ENCODE assay signal across 28 mouse cellular contexts in the genomic region with DNA sequence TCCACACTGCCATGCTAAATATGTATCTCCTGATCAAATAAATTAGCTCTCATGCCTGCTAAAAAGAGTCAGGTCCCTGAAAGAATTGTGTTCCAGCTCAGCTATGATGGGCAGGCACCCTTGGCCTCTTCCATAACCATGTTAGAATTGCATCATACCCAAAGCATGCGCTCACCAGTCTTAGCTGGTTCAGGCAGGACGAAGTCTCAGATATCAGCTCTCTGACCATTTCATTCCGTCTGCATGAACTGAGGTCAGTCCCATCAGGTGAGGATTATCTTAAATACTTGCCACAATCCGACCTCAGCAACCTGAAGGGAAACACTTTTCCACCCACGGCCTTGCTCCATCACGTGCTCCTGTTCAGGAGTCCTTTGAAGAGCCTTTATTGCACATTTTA.
DNase-seq lines count a peak whose midpoint lies in the region; ATAC-seq and TF ChIP-seq lines count a peak whose summit lies in the region.
"Had no signal": no experiment of that assay in that cellular context is flagged by ENCODE, and none has a peak within 500 bp of the region (broad histone marks: within the 10 kb centered on the region; RNA-seq: fewer than 3 reads in every experiment).

No protein-coding gene starts in this region.

- no peak for TF ChIP-seq CTCF in heart, postnatal 0 days (IDR thresholded peaks at IDR 0.05; ENCODE audit: low read depth)
- TF ChIP-seq CTCF in heart, adult 2 months (IDR thresholded peaks at IDR 0.05) = no peak

- DNase-seq in embryonic facial prominence, embryonic 11.5 days (ENCODE audit: low spot score) = peak; percentile 6
- DNase-seq in embryonic facial prominence, embryonic 10.5 days (ENCODE audit: low spot score) = no peak
- no peak for DNase-seq in heart, postnatal 0 days (ENCODE audit: low spot score)
- no peak for DNase-seq in heart, adult 2 months
- peak; percentile 35 for DNase-seq in lung, postnatal 36 days
- no peak for DNase-seq in lung, postnatal 14 days
- DNase-seq: adrenal gland, adult 2 months; cerebellum, adult 11-12 months; cerebellum, postnatal 14 days; heart, adult 11 months; heart, postnatal 10 days; kidney, adult 8-10 months; kidney, postnatal 10 days; left cerebral cortex, postnatal 4 days; thymus, adult 18-20 months; thymus, postnatal 36 days had no signal

- no peaks in the 10 kb centered on the region for H3K4me1 ChIP-seq in embryonic facial prominence, embryonic 11.5 days (ENCODE audit: control insufficient read depth, insufficient read depth, low read length)
- peaks cover 6% of the 10 kb centered on the region; the same call in 1 of the 2 replicates for H3K4me1 ChIP-seq in embryonic facial prominence, embryonic 10.5 days
- H3K4me1 ChIP-seq in heart, postnatal 0 days (ENCODE audit: control insufficient read depth, insufficient read depth) = peaks cover 10% of the 10 kb centered on the region
- H3K4me1 ChIP-seq in heart, adult 2 months (ENCODE audit: control insufficient read depth, insufficient read depth, low read length) = no peaks in the 10 kb centered on the region; the same call in 1 of the 2 replicates
- no peaks in the 10 kb centered on the region for H3K4me1 ChIP-seq in hindbrain, embryonic 16.5 days (ENCODE audit: control insufficient read depth, insufficient read depth, low read depth, low read length)
- H3K4me1 ChIP-seq in forebrain, embryonic 15.5 days = peaks cover 3% of the 10 kb centered on the region; the same call in 1 of the 2 replicates
- H3K4me1 ChIP-seq: embryonic facial prominence, embryonic 13.5 days had no signal

- no peak overlapping the region for H3K4me3 ChIP-seq in embryonic facial prominence, embryonic 11.5 days (ENCODE audit: low read depth, low read length)
- H3K4me3 ChIP-seq in embryonic facial prominence, embryonic 10.5 days = no peak overlapping the region
- no peak overlapping the region for H3K4me3 ChIP-seq in heart, postnatal 0 days (ENCODE audit: low read depth, low read length)
- H3K4me3 ChIP-seq in heart, adult 2 months = no peak overlapping the region
- H3K4me3 ChIP-seq in hindbrain, embryonic 16.5 days (ENCODE audit: low read length) = no peak overlapping the region
- no peak overlapping the region for H3K4me3 ChIP-seq in forebrain, embryonic 15.5 days
- H3K4me3 ChIP-seq: embryonic facial prominence, embryonic 13.5 days; erythroblast, embryonic 14.5 days; forebrain, embryonic 12.5 days; hindbrain, embryonic 12.5 days; left cerebral cortex, adult 2 months; liver, embryonic 15.5 days had no signal

- TF ChIP-seq EP300 in heart, postnatal 0 days (IDR thresholded peaks at IDR 0.05; ENCODE audit: low read depth) = no peak
- TF ChIP-seq EP300 in heart, adult 2 months (IDR thresholded peaks at IDR 0.05; ENCODE audit: insufficient read depth, low read depth, low read length) = no peak

- no peak overlapping the region for H3K9ac ChIP-seq in embryonic facial prominence, embryonic 11.5 days (replicated peaks; ENCODE audit: low read length)
- H3K9ac ChIP-seq in heart, postnatal 0 days (replicated peaks; ENCODE audit: low read depth, low read length) = no peak overlapping the region
- H3K9ac ChIP-seq in heart, adult 2 months (ENCODE audit: low read depth, low read length) = no peak overlapping the region
- no peak overlapping the region for H3K9ac ChIP-seq in hindbrain, embryonic 16.5 days (ENCODE audit: low read depth, low read length)
- no peak overlapping the region for H3K9ac ChIP-seq in forebrain, embryonic 15.5 days (replicated peaks)
- H3K9ac ChIP-seq: embryonic facial prominence, embryonic 13.5 days; forebrain, embryonic 12.5 days; hindbrain, embryonic 12.5 days; liver, embryonic 15.5 days had no signal

- intact Hi-C loops in heart, adult 2 months (cut with DNase I) = no loop called here

- 66% methylated on average over 6 of the region's 6 CpGs for WGBS in embryonic facial prominence, embryonic 11.5 days
- 79% methylated on average over 6 of the region's 6 CpGs for WGBS in embryonic facial prominence, embryonic 10.5 days
- 52% methylated on average over 6 of the region's 6 CpGs for WGBS in heart, postnatal 0 days
- 83% methylated on average over 6 of the region's 6 CpGs for WGBS in heart, adult 2 months
- 91% methylated on average over 6 of the region's 6 CpGs for WGBS in hindbrain, embryonic 16.5 days
- WGBS in forebrain, embryonic 15.5 days = 87% methylated on average over 6 of the region's 6 CpGs

- H3K9me3 ChIP-seq in embryonic facial prominence, embryonic 11.5 days (replicated peaks; ENCODE audit: control insufficient read depth, low read length) = no peaks in the 10 kb centered on the region
- H3K9me3 ChIP-seq in embryonic facial prominence, embryonic 10.5 days = no peaks in the 10 kb centered on the region
- no peaks in the 10 kb centered on the region for H3K9me3 ChIP-seq in heart, postnatal 0 days (replicated peaks; ENCODE audit: control insufficient read depth, low read length)
- no peaks in the 10 kb centered on the region for H3K9me3 ChIP-seq in hindbrain, embryonic 16.5 days (ENCODE audit: control insufficient read depth, low read length)
- H3K9me3 ChIP-seq in forebrain, embryonic 15.5 days = no peaks in the 10 kb centered on the region
- H3K9me3 ChIP-seq: embryonic facial prominence, embryonic 13.5 days; forebrain, embryonic 12.5 days; hindbrain, embryonic 12.5 days; liver, embryonic 15.5 days had no signal

- ATAC-seq in embryonic facial prominence, embryonic 11.5 days (replicated peaks; ENCODE audit: insufficient number of reproducible peaks, low FRiP score, low TSS enrichment, low read depth) = no peak
- ATAC-seq in heart, postnatal 0 days (ENCODE audit: insufficient read depth, low read depth) = peak; percentile 62; the same call in 1 of the 2 replicates
- no peak for ATAC-seq in hindbrain, embryonic 16.5 days
- ATAC-seq in forebrain, embryonic 15.5 days (replicated peaks) = no peak
- ATAC-seq: inflammation-experienced regulatory T-cells, adult 6 months; lung, postnatal 0 days; Patski had no signal

- TF ChIP-seq POLR2A in heart, adult 2 months (IDR thresholded peaks at IDR 0.05; ENCODE audit: insufficient read depth, low read depth, low read length) = no peak

- no peaks in the 10 kb centered on the region for H3K79me2 ChIP-seq in heart, adult 2 months (replicated peaks; ENCODE audit: control insufficient read depth, insufficient read depth, low read length)

- H3K27me3 ChIP-seq in embryonic facial prominence, embryonic 11.5 days (ENCODE audit: control insufficient read depth, insufficient read depth, low read length) = no peaks in the 10 kb centered on the region
- H3K27me3 ChIP-seq in embryonic facial prominence, embryonic 10.5 days (replicated peaks; ENCODE audit: low read depth, poor library complexity, severe bottlenecking) = no peaks in the 10 kb centered on the region
- H3K27me3 ChIP-seq in heart, postnatal 0 days (ENCODE audit: control insufficient read depth, insufficient read depth, low read length) = no peaks in the 10 kb centered on the region
- no peaks in the 10 kb centered on the region for H3K27me3 ChIP-seq in heart, adult 2 months (ENCODE audit: control insufficient read depth, insufficient read depth, low read length)
- no peaks in the 10 kb centered on the region for H3K27me3 ChIP-seq in hindbrain, embryonic 16.5 days (replicated peaks; ENCODE audit: control insufficient read depth, insufficient read depth, low read length)
- H3K27me3 ChIP-seq in forebrain, embryonic 15.5 days = no peaks in the 10 kb centered on the region
- H3K27me3 ChIP-seq: embryonic facial prominence, embryonic 13.5 days; forebrain, embryonic 12.5 days; hindbrain, embryonic 12.5 days; liver, embryonic 15.5 days; Patski had no signal

- no peaks in the 10 kb centered on the region for H3K36me3 ChIP-seq in embryonic facial prominence, embryonic 11.5 days (replicated peaks; ENCODE audit: control insufficient read depth, insufficient read depth, low read depth, low read length)
- H3K36me3 ChIP-seq in embryonic facial prominence, embryonic 10.5 days (replicated peaks) = no peaks in the 10 kb centered on the region
- no peaks in the 10 kb centered on the region for H3K36me3 ChIP-seq in heart, postnatal 0 days (replicated peaks; ENCODE audit: control insufficient read depth, insufficient read depth, low read length)
- H3K36me3 ChIP-seq in heart, adult 2 months (ENCODE audit: control insufficient read depth, insufficient read depth, low read length) = no peaks in the 10 kb centered on the region
- no peaks in the 10 kb centered on the region for H3K36me3 ChIP-seq in hindbrain, embryonic 16.5 days (ENCODE audit: control insufficient read depth, insufficient read depth, low read length)
- H3K36me3 ChIP-seq in forebrain, embryonic 15.5 days = no peaks in the 10 kb centered on the region
- H3K36me3 ChIP-seq: embryonic facial prominence, embryonic 13.5 days; forebrain, embryonic 12.5 days; hindbrain, embryonic 12.5 days; liver, embryonic 15.5 days had no signal

- no peak overlapping the region for H3K27ac ChIP-seq in embryonic facial prominence, embryonic 11.5 days (replicated peaks; ENCODE audit: low read depth, low read length)
- H3K27ac ChIP-seq in embryonic facial prominence, embryonic 10.5 days (replicated peaks) = no peak overlapping the region; the same call in 1 of the 2 replicates
- H3K27ac ChIP-seq in heart, postnatal 0 days (ENCODE audit: low read depth) = no peak overlapping the region
- H3K27ac ChIP-seq in heart, adult 2 months = no peak overlapping the region
- no peak overlapping the region for H3K27ac ChIP-seq in hindbrain, embryonic 16.5 days (ENCODE audit: low read depth, low read length)
- H3K27ac ChIP-seq in forebrain, embryonic 15.5 days (replicated peaks) = no peak overlapping the region
- H3K27ac ChIP-seq: embryonic facial prominence, embryonic 13.5 days; forebrain, embryonic 12.5 days; hindbrain, embryonic 12.5 days; left cerebral cortex, adult 2 months; liver, embryonic 15.5 days had no signal

- no peak overlapping the region for H3K4me2 ChIP-seq in embryonic facial prominence, embryonic 11.5 days (ENCODE audit: low read depth, low read length)
- H3K4me2 ChIP-seq in heart, postnatal 0 days (ENCODE audit: low read depth, low read length) = no peak overlapping the region
- no peak overlapping the region for H3K4me2 ChIP-seq in hindbrain, embryonic 16.5 days (ENCODE audit: low read length)
- H3K4me2 ChIP-seq in forebrain, embryonic 15.5 days (replicated peaks) = no peak overlapping the region
- H3K4me2 ChIP-seq: embryonic facial prominence, embryonic 13.5 days; forebrain, embryonic 12.5 days; hindbrain, embryonic 12.5 days; liver, embryonic 15.5 days; midbrain, embryonic 11.5 days had no signal

Comparison
In these comparisons a context has a peak if more than half of its experiments do, and no peak if none do; other contexts are left out.
1. DNase-seq: peak in embryonic facial prominence, embryonic 11.5 days (single experiment) and lung, postnatal 36 days (single experiment); none in embryonic facial prominence, embryonic 10.5 days (single experiment), heart, postnatal 0 days (single experiment), heart, adult 2 months (0 of 2) and lung, postnatal 14 days (single experiment).